ENCODE assay signal across 8 mouse cellular contexts in genomic region chr11:69397581-69398057, GRCm38 (mm10). TPM values are rescaled to one million over a fixed set of nuclear protein-coding genes. Genes with fewer than 3 reads are reported as not detected.
DNase-seq lines count a peak whose midpoint lies in the region; ATAC-seq and TF ChIP-seq lines count a peak whose summit lies in the region.

No protein-coding gene starts in this region.

- H3K4me1 ChIP-seq in lung, embryonic 15.5 days: peaks cover 42% of the 10 kb centered on the region
- peaks cover 66% of the 10 kb centered on the region for H3K4me1 ChIP-seq in forebrain, embryonic 10.5 days
- H3K4me1 ChIP-seq in hindbrain, postnatal 0 days (ENCODE audit: insufficient read depth, low read length): 0 out of 2 replicates have a peak, but pooled peaks cover 3% of the 10 kb centered on the region
- peaks cover 66% of the 10 kb centered on the region for H3K4me1 ChIP-seq in midbrain, embryonic 10.5 days

- peak overlapping the region; percentile 97 for H3K27ac ChIP-seq in lung, embryonic 15.5 days
- peak overlapping the region; percentile 81 for H3K27ac ChIP-seq in forebrain, embryonic 10.5 days
- peak overlapping the region; percentile 94 for H3K27ac ChIP-seq in hindbrain, postnatal 0 days
- H3K27ac ChIP-seq in midbrain, embryonic 10.5 days (replicated peaks): peak overlapping the region; percentile 79

- H3K9me3 ChIP-seq in lung, embryonic 15.5 days: no peaks in the 10 kb centered on the region
- H3K9me3 ChIP-seq in forebrain, embryonic 10.5 days: no peaks in the 10 kb centered on the region
- H3K9me3 ChIP-seq in hindbrain, postnatal 0 days (ENCODE audit: low read length): no peaks in the 10 kb centered on the region
- H3K9me3 ChIP-seq in midbrain, embryonic 10.5 days (replicated peaks): no peaks in the 10 kb centered on the region

- TF ChIP-seq CTCF in hindbrain, postnatal 0 days (IDR thresholded peaks at IDR 0.05; ENCODE audit: low read depth): peak; percentile 43

- peak overlapping the region; percentile 93 for H3K9ac ChIP-seq in lung, embryonic 15.5 days
- peak overlapping the region; percentile 38 for H3K9ac ChIP-seq in hindbrain, postnatal 0 days (replicated peaks; ENCODE audit: low read length)

- no peak for ATAC-seq in lung, embryonic 15.5 days (ENCODE audit: borderline replicate concordance, extremely low read depth, low FRiP score, low TSS enrichment)
- no peak for ATAC-seq in hindbrain, postnatal 0 days

- no peak for DNase-seq in lung, postnatal 14 days
- DNase-seq in cerebellum, adult 11-12 months: peak; percentile 74
- peak; percentile 61 for DNase-seq in forebrain, embryonic 10.5 days (ENCODE audit: extremely low spot score, low spot score)
- DNase-seq in hindbrain, postnatal 0 days (ENCODE audit: low spot score): peak; percentile 29
- peak; percentile 63 for DNase-seq in midbrain, embryonic 10.5 days (ENCODE audit: low spot score)
- no peak for DNase-seq in frontal cortex, postnatal 10 days (ENCODE audit: low spot score in 2 of 2)
- no peak for DNase-seq in layer of hippocampus, postnatal 14 days (ENCODE audit: low spot score in 2 of 2)

- peaks cover 24% of the 10 kb centered on the region for H3K36me3 ChIP-seq in lung, embryonic 15.5 days
- peaks cover 37% of the 10 kb centered on the region for H3K36me3 ChIP-seq in forebrain, embryonic 10.5 days (replicated peaks)
- H3K36me3 ChIP-seq in hindbrain, postnatal 0 days (ENCODE audit: insufficient read depth, low read length): peaks cover 26% of the 10 kb centered on the region
- H3K36me3 ChIP-seq in midbrain, embryonic 10.5 days: peaks cover 36% of the 10 kb centered on the region

- H3K4me2 ChIP-seq in lung, embryonic 15.5 days: peak overlapping the region; percentile 68
- H3K4me2 ChIP-seq in hindbrain, postnatal 0 days (ENCODE audit: low read depth, low read length): peak overlapping the region; percentile 92

- H3K4me3 ChIP-seq in lung, embryonic 15.5 days: peak overlapping the region; percentile 69
- H3K4me3 ChIP-seq in forebrain, embryonic 10.5 days: peak overlapping the region; percentile 73
- H3K4me3 ChIP-seq in hindbrain, postnatal 0 days (ENCODE audit: low read length): peak overlapping the region; percentile 21
- peak overlapping the region; percentile 63 for H3K4me3 ChIP-seq in midbrain, embryonic 10.5 days

- no peaks in the 10 kb centered on the region for H3K27me3 ChIP-seq in lung, embryonic 15.5 days
- peaks cover 28% of the 10 kb centered on the region for H3K27me3 ChIP-seq in forebrain, embryonic 10.5 days (ENCODE audit: poor library complexity, severe bottlenecking)
- no peaks in the 10 kb centered on the region for H3K27me3 ChIP-seq in hindbrain, postnatal 0 days (ENCODE audit: insufficient read depth, low read length)
- H3K27me3 ChIP-seq in midbrain, embryonic 10.5 days (ENCODE audit: low read depth, poor library complexity, severe bottlenecking): peaks cover 28% of the 10 kb centered on the region

- 13% methylated on average over 24 of the region's 24 CpGs for whole genome bisulfite sequencing in lung, embryonic 15.5 days
- WGBS in forebrain, embryonic 10.5 days: 4% methylated on average over 24 of the region's 24 CpGs
- WGBS in hindbrain, postnatal 0 days: 18% methylated on average over 24 of the region's 24 CpGs
- 2% methylated on average over 24 of the region's 24 CpGs for WGBS in midbrain, embryonic 10.5 days

RNA-seq across cellular contexts. Expression of gene Tmem88, which starts 0.4 kb away (rescaled TPM):
- polyA plus RNA-seq in lung, embryonic 15.5 days (2015; fragmentation: Nextera tagmentation; extraction: Ambion mirVana): 46.7 and 49.8 TPM in 2 replicates
- polyA plus RNA-seq in forebrain, embryonic 10.5 days (2016; fragmentation: Nextera tagmentation; extraction: Ambion mirVana): 23.3 and 23.4 TPM in 2 replicates
- total RNA-seq in hindbrain, postnatal 0 days (2014; rRNA removed): 3.8 and 4.3 TPM in 2 replicates
- polyA plus RNA-seq in hindbrain, postnatal 0 days (2015; fragmentation: Nextera tagmentation; extraction: Ambion mirVana): 8.7 and 9.5 TPM in 2 replicates
- 16.9 and 21.4 TPM in 2 replicates for polyA plus RNA-seq in midbrain, embryonic 10.5 days (2016; fragmentation: Nextera tagmentation; extraction: Ambion mirVana)
- 1 to 10 TPM; 2.1 to 2.3 TPM for total RNA-seq in layer of hippocampus, postnatal 14 days (2021)

RNA-seq across cellular contexts. Expression of gene Cyb5d1, which starts 2.2 kb away (rescaled TPM):
- polyA plus RNA-seq in lung, embryonic 15.5 days (2015; fragmentation: Nextera tagmentation; extraction: Ambion mirVana): 28.4 and 31.5 TPM in 2 replicates
- 47.3 and 54.6 TPM in 2 replicates for polyA plus RNA-seq in forebrain, embryonic 10.5 days (2016; fragmentation: Nextera tagmentation; extraction: Ambion mirVana)
- total RNA-seq in hindbrain, postnatal 0 days (2014; rRNA removed): 21.8 and 26.9 TPM in 2 replicates
- polyA plus RNA-seq in hindbrain, postnatal 0 days (2015; fragmentation: Nextera tagmentation; extraction: Ambion mirVana): 18.5 and 22.2 TPM in 2 replicates
- 50.4 and 57.3 TPM in 2 replicates for polyA plus RNA-seq in midbrain, embryonic 10.5 days (2016; fragmentation: Nextera tagmentation; extraction: Ambion mirVana)
- total RNA-seq in layer of hippocampus, postnatal 14 days (2021): 10 to 100 TPM; 36.0 to 39.7 TPM

RNA-seq across cellular contexts. Expression of gene Naa38, which starts 2.3 kb away (rescaled TPM):
- polyA plus RNA-seq in lung, embryonic 15.5 days (2015; fragmentation: Nextera tagmentation; extraction: Ambion mirVana): 151 and 168 TPM in 2 replicates
- 131 and 136 TPM in 2 replicates for polyA plus RNA-seq in forebrain, embryonic 10.5 days (2016; fragmentation: Nextera tagmentation; extraction: Ambion mirVana)
- total RNA-seq in hindbrain, postnatal 0 days (2014; rRNA removed): 77.1 and 99.0 TPM in 2 replicates
- polyA plus RNA-seq in hindbrain, postnatal 0 days (2015; fragmentation: Nextera tagmentation; extraction: Ambion mirVana): 162 and 163 TPM in 2 replicates
- 145 and 146 TPM in 2 replicates for polyA plus RNA-seq in midbrain, embryonic 10.5 days (2016; fragmentation: Nextera tagmentation; extraction: Ambion mirVana)
- total RNA-seq in layer of hippocampus, postnatal 14 days (2021): 100 to 1,000 TPM in 1 of 2 experiments, 10 to 100 TPM in 1; 99.3 to 111 TPM

RNA-seq across cellular contexts. Expression of gene Kdm6b, which starts 15.9 kb away (rescaled TPM):
- polyA plus RNA-seq in lung, embryonic 15.5 days (2015; fragmentation: Nextera tagmentation; extraction: Ambion mirVana): 22.7 and 23.4 TPM in 2 replicates
- polyA plus RNA-seq in forebrain, embryonic 10.5 days (2016; fragmentation: Nextera tagmentation; extraction: Ambion mirVana): 31.7 TPM in 2 replicates
- total RNA-seq in hindbrain, postnatal 0 days (2014; rRNA removed): 8.0 and 10.5 TPM in 2 replicates
- 20.5 and 22.3 TPM in 2 replicates for polyA plus RNA-seq in hindbrain, postnatal 0 days (2015; fragmentation: Nextera tagmentation; extraction: Ambion mirVana)
- polyA plus RNA-seq in midbrain, embryonic 10.5 days (2016; fragmentation: Nextera tagmentation; extraction: Ambion mirVana): 31.8 and 37.1 TPM in 2 replicates
- 10 to 100 TPM; 41.7 to 42.8 TPM for total RNA-seq in layer of hippocampus, postnatal 14 days (2021)

RNA-seq across cellular contexts. Expression of gene Chd3, which starts 28.4 kb away (rescaled TPM):
- 56.7 and 59.4 TPM in 2 replicates for polyA plus RNA-seq in lung, embryonic 15.5 days (2015; fragmentation: Nextera tagmentation; extraction: Ambion mirVana)
- 40.7 and 44.9 TPM in 2 replicates for polyA plus RNA-seq in forebrain, embryonic 10.5 days (2016; fragmentation: Nextera tagmentation; extraction: Ambion mirVana)
- total RNA-seq in hindbrain, postnatal 0 days (2014; rRNA removed): 252 and 255 TPM in 2 replicates
- 46.6 and 49.7 TPM in 2 replicates for polyA plus RNA-seq in hindbrain, postnatal 0 days (2015; fragmentation: Nextera tagmentation; extraction: Ambion mirVana)
- 41.7 and 50.6 TPM in 2 replicates for polyA plus RNA-seq in midbrain, embryonic 10.5 days (2016; fragmentation: Nextera tagmentation; extraction: Ambion mirVana)
- total RNA-seq in layer of hippocampus, postnatal 14 days (2021): 100 to 1,000 TPM; 519 to 534 TPM

Comparison
In these comparisons a context has a peak if more than half of its experiments do, and no peak if none do; other contexts are left out.
1. H3K4me3 ChIP-seq: peak in every context shown above with its lines; median percentile 73 in forebrain, embryonic 10.5 days; 69 in lung, embryonic 15.5 days; 63 in midbrain, embryonic 10.5 days; 21 in hindbrain, postnatal 0 days.
2. DNase-seq: peak in cerebellum, adult 11-12 months (single experiment), forebrain, embryonic 10.5 days (single experiment), hindbrain, postnatal 0 days (single experiment) and midbrain, embryonic 10.5 days (single experiment); none in lung, postnatal 14 days (single experiment), frontal cortex, postnatal 10 days (0 of 2) and layer of hippocampus, postnatal 14 days (0 of 2).
3. Peak in every context shown above with its lines, with median percentiles within 50 percentile points of each other: H3K27ac ChIP-seq.